Mouse (Mus musculus): Measurements from ENCODE around the gene Cacna1e.

DNA sequence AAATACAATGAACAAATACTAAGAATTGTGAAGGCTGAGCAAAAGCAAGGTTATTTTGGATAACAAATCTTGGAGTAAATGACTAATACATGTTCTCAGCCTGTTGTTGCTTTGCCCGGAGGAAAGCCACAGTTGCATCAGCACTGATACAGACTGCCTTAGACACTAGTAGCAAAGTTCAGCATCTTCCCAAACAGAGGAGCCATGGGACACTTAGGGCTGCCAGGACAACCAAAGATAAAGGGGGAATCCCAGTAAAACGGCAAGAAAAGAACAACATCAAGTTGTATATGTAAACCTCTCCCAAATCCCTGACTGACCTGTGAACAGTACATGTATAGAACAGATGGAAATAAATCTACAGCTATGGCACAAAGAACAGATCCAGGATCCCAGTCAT is 13.1 kb upstream of the Cacna1e start:
- no peak for TF ChIP-seq POLR2A (IDR thresholded peaks at IDR 0.05; ENCODE audit: borderline replicate concordance, extremely low read depth, insufficient read depth, insufficient read length, poor library complexity, severe bottlenecking)
- no peak for TF ChIP-seq CTCF (IDR thresholded peaks at IDR 0.05; ENCODE audit: borderline replicate concordance, extremely low read depth, insufficient read depth, insufficient read length)

Measured in brain, embryonic 14.5 days (tissue).